Mouse (Mus musculus): ENCODE results near the gene Cdkal1.

Gene Cdkal1

DNA sequence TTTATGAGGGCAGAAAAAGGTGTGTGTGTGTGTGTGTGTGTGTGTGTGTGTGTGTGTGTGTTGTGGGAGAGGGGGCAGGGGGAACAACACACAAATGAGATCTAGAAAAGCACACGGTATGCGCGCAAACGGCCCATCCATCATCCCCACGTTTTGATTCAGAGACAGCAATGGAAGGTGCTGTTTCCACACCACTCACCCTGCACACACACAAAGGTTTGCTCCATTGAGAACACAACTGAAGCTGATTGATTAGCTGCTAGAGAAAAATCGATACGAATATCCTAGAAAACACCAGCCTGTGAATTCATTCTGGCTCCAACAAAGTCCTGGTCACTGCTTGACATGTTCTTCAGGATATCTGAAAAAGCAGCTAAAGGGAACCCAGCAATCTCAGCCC, 233.6 kb downstream of the Cdkal1 start:
- DNase-seq = no peak

- no peak for DNase-seq
Measured at GRCm38 (mm10) chr13:29621363-29621762, 234.1 kb downstream of the Cdkal1 start.

DNA sequence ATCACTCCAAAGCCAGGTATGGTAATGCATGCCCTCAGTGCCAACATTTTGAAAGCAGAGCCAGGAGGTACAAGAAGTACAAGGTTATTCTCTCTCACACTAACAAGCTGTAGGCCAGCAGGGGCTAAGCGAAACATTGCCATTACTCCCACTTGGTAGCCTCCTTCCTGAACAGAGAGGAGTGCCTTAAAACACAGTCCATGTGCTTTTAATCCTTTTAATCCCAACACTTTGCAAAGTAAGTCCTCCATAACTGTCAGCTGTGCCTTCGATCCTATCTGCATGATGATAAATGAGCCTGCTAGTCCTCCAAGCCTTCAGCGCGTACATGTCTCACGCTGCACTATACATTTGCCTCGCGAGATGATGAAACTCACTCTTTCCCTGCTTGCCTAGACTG, 234.6 kb downstream of the Cdkal1 start:
- no peak for DNase-seq

- DNase-seq = no peak
Measured at GRCm38 (mm10) chr13:29616654-29617171, 238.8 kb downstream of the Cdkal1 start.

GRCm38 (mm10) chr13:29615987-29616386, 239.5 kb downstream of the Cdkal1 start:
- no peak for DNase-seq

DNA sequence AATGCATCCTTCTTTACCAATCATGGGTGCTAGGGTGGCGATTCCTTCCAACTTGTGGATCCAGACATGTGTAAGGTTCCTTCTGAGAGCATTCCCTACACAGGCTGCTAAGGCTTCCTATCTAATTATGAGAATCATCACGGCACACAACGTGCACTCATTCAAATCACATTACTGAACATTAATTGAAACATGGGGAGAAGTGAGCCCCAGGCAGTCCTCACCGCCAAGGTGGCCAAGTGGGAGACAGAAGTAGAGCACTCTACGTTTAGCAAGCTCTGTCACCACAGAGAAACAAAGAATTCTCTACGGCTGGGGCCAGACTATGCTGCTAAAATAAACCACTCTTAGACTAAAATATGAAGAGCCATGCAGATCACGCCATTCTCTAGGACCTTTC, 240.4 kb downstream of the Cdkal1 start:
- DNase-seq = no peak

GRCm38 (mm10) chr13:29610051-29610931, 245.2 kb downstream of the Cdkal1 start:
- peak; percentile 43 for DNase-seq

DNA sequence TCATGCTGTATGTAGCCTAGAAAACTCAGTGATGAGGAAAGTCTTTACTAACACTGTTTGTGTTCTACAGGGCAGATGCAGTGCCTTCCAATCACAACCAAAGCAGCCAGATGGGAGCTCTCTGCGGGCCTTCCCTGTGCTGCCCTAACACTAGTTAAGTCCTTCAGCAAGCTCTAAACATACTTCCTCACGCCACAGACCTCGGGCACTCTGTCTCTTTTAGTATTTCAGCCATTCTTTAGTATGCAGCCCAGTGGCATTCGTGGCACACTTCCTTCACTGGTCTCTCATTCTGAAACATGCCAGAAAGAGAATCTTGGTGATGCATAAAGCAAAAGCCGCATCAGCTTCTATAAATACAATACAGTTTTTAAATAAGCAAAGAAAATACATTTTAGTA, 246.0 kb downstream of the Cdkal1 start:
- DNase-seq = no peak

DNA sequence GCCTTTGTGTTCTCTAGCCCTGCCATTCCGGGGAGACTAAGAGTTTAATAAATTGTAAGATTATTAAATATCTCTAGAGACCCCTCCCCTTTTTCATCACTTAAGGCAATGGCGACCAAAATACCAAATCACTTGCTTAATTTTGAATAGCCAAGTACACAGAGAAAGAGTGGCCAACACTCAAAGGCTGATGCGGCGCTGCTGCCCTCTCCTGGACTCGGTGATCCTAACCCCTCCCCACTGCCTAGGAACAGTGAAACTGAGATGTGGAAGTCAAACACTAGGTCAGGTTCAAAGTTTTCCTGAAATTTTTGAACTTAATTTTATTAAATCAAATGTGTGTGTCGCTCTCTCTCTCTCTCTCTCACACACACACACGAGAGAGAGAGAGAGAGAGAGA, 251.2 kb downstream of the Cdkal1 start:
- peak; percentile 84 for DNase-seq

GRCm38 (mm10) chr13:29603597-29603996, 251.9 kb downstream of the Cdkal1 start:
- peak; percentile 49 for DNase-seq

- no peak for DNase-seq
Measured at GRCm38 (mm10) chr13:29601033-29601432, 254.4 kb downstream of the Cdkal1 start.

GRCm38 (mm10) chr13:29599646-29600045, 255.8 kb downstream of the Cdkal1 start:
- no peak for DNase-seq

- DNase-seq = no peak
Measured at GRCm38 (mm10) chr13:29596735-29597134, 258.7 kb downstream of the Cdkal1 start.

DNA sequence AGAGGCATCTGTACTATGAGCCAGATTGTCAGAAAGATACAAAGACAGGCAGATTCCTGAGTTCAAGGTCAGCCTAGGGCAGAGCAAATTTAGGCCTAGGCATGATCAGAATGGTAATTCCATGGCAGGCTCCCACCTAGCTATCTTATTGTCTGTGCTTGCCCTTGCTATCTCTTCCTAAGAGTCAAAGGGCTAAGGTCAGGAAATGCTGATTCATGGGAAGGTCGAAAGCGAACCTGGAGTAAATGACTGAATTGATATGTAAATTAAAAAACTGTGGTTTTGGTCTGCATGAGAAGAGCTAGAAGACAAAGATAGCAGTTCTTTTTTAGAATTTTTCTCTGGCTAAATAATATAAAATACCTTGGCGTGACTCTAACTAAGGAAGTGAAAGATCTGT, 262.4 kb downstream of the Cdkal1 start:
- no peak for DNase-seq

DNA sequence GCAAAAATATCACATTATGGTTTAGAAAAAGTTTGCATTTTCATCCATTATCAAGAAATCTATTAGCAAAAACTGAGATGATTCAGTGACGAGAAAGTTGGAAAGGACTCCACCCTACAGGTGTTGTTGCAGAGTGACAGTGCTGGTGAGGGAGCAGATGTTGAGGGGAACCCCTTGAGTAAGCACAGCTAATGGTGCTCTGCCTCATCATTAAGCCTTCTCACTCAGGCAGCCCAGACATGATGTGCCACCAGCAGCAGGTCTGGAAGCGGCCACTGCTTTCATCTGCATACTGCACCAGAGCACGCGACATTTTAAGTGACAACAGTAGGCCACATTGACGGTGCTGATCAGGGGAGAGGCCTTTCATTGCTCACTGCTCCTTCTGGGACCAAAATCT, 264.8 kb downstream of the Cdkal1 start:
- no peak for DNase-seq

DNA sequence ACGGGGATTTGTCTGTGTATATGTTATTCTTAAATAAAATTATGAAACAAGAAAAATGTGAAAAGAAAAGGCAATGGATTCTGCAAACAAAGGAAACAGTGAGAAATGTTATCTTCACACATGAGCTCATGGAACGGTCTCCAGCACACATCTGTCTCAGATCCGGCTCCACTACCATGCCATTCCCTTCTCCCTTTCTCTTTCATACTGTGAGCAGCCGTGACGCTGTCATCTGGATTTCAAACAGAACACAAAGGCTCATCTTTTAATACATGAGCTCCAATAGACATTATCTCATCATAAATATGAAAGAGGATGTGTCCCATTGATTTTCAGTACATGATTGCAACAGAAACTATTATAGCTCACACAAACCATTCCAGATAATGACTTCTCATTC, 265.3 kb downstream of the Cdkal1 start:
- no peak for DNase-seq

DNA sequence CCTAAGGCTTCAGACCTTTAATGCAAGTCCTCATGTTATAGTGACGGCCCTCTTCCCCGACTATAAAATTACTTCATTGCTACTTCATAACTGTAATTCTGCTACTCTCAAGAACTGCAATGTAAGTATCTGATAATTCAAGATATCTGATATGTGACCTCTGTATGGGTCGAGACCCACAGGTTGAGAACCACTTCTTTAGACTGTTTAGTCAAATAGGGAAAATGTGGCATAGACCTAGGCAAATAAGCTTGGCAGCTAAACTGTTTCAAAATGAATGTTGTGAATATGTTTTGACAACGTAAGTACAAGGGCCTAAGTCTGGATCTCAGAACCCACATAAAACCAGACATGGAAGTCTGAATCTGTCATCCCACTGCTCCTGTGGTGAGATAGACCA, 266.8 kb downstream of the Cdkal1 start:
- DNase-seq = no peak

DNA sequence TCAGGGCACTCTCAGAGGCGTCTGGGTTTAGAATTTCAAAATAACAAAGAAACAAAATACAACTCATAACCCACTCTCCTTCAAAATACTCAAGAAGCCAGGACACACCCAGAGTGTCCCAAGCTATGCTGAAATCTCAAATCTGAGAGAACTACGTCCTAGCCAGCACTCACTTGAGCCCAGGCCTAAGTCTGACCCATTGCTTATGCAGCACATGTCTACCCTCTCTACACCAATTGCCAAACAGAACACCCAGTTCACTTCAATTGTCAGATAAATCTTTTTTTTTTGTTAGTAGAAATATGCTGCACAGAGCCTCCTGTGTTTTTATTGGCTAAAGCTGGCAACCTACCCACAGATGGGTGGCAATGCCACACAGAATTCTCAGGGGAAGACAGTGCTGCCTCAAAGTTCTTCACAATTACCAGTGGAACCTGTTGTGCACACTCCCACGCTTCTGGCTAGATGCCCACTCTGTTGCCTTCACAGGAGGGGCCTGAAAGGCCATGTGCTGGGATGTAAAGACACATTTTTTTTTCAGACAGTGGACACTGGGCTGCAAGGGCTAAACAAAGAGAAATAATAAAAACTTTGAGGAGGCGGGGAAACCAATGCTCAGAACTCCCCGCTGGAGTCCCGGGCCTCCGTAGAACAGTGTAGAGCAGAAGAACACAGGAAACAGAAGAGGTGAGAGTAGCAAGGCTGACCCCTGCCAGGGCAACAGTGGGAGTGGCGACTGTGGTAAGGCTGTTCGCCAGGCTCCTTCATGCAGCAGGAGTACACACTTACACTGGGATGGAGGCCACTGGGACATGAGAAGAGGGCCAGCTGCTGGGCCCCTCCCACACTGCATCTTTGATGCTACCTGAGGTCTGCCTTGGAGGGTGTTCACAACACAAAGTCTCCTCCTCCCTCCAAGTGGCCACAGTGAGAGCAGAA, 273.4 kb downstream of the Cdkal1 start:
- DNase-seq = no peak

DNA sequence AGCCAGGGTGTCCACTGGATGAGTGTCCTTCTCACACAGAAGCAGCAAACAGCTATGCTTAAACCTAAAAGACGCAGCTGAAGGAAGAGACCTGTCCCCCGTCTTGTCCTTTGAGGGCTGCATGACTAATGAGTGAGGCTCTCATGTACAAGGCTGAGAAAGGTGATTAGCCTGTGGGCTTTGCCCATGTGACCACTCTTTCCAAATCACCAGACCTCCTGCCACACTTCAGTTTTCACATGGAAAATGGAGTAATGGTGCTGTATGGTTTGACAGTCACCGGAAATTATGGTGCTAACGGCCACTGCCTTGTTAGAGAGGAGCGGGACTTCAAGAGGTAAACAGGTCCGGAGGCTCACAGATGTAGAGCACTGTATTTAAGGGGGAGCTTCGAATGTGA, 274.7 kb downstream of the Cdkal1 start:
- no peak for DNase-seq

- DNase-seq = no peak
Measured at GRCm38 (mm10) chr13:29580009-29580408, 275.5 kb downstream of the Cdkal1 start.

DNA sequence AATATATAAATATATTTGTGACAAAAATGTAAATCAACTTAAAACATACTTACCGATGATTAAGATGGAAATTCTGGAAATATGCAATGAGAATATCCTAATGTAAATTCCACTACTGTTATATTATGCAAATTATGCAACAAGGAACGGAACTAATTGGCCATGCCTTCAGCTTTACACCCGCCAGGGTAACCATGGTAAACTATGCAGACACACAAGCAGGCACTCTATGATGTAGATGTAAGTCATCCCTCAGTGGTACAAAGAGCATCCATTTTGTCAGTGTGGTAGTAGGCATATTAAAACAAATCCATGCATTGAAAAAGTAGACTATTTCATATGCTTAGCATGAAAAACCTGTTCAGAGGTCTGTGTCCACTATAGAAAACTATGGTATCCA, 276.9 kb downstream of the Cdkal1 start:
- no peak for DNase-seq

- no peak for DNase-seq
Measured at GRCm38 (mm10) chr13:29574784-29575183, 280.7 kb downstream of the Cdkal1 start.

DNA sequence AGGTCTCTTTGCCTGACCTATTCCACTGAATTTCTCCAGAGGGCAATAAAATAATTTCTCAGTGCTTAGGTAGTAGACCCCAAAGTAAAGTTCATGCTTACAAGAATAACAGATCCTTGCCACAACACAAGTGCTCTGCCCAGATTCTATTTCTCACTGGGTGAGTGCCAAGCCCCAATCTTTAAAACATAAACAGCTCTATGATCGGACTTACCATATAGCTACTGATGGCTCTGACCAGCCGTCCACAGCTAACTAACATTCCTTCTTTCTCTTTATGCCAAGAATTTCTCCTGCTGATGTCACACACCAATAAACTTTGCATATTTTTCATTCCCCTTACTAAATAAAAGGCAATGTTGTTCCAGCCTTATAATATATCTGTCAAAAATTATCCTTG, 283.0 kb downstream of the Cdkal1 start:
- DNase-seq = no peak

DNA sequence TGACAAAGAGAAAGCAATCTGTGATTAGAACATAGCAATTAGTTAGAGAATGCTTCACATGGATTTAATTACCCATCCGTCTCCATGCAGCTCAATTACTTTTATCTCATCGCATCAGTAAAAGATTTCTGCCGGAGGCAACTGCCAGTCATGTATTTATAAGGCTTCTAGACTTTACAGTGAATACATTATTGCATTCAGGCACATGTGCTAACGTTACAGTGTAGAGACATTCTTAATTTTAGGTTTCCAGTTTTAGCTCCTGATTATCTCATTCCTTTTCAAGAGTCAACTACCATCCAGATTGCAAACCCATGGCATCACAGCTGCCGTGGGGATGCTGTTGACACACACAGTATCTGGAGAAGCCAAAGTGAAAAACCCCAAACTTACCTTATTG, 289.8 kb downstream of the Cdkal1 start:
- DNase-seq = no peak

All from embryo, embryonic 11 days (tissue).